Mouse (Mus musculus): ENCODE measurements around the gene Tmem178b.

- TF ChIP-seq TAL1 (IDR thresholded peaks at IDR 0.05; ENCODE audit: low read length), result no peak
- TF ChIP-seq GATA1 (IDR thresholded peaks at IDR 0.05; ENCODE audit: low read length), result no peak
Observed at GRCm38 (mm10) chr6:39870271-39871135, 2.6 kb upstream of the Tmem178b start.
